Mouse (Mus musculus) liver, embryonic 18 days (tissue): Measurements from ENCODE around the gene Tns1. TPM values are rescaled to one million over a fixed set of nuclear protein-coding genes. Genes with fewer than 3 reads are reported as not detected.

Experiments
- polyA plus RNA-seq: library from polyadenylated mRNA; depleted of rRNA; stranded (reverse); fragments of >200 nt; gene quantifications from 2 replicates; pipeline ENCODE4 v1.2.3, GENCODE M21; 2012; rRNA removed

Tns1 gene
- polyA plus RNA-seq = 4.4 and 6.5 TPM in 2 replicates

DNA sequence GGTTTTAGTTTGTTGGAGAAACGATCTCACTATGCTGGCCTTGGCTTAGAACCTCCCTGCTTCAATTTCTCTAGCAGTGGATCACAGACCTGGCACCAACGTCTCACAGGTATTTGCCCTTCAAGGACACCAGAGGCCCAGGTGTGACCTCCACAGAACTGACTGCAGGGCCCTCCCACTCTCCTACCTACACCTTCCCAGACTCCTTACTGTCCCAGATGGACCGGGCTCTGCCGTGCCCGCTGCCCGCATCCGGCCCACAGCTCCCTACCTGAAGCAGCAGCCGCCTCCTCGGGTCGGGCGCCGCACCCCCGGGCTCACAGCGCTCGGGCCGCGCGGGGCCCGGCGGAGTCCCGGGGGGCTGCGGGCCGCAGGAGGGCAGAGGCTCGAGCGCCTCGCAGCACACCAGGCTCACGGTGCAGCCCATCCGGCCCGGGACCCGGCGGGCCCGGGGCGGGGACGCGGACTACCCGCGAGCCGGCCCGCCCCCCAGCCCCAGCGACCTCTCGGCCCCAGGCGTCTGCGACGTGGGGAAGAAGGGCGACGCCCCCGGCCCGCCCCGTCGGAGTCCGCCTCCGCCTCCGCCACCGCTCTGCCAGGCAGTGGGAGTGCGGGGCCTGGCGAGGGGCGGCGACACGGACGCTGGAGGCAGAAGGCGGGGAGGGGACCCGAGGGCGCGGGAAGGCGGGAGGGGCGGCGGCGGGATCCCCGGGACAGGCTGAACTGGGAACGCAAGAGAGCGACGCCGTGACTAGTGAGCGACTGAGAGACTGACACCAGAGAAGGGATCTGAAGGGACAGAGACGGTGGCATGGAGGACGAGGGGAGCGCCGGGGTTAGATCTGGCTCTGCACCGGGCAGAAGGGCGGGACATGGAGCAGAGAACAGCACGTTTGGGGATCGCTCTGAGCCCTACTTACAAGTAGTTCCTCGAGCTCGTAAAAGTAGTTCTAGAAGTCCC, at the start of gene Tns1:
Gene Tns1, minus strand, starts transcription at position 429 of the 961 bp plus-strand sequence.

DNA sequence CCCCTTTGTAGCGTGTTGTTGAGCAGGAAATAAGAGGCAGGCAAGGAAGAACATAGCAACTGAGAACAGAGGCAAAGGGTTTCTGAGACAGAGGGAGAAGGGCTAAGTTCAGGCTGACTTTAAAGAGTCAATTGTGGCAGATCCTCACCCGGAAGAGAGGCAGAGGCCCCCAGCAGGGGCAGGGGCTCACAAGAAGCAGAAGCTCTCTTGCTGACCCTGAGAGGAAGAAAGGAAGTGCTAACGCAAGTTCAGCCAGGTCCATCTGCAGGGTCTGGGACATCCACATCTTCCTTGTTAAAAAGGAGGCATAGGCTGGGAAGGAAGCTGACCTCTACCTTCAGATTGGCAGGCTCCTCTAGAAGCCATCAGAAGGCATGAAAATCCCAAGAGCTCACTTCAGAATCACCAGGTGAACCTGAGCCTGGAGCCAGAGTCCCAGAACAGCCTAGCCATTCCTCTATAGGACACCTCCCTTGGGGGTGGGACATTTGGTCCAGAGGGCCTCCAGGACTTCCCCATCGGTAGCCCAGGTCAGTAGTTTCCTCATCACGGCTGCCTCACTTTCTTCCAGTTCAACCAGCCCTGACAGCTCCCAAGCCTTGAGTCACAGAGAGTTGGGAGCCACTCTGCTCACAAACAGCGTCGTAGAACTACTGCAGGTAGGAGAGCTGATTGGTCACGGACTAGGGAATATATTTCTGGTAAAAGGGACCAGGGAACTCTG, 29.4 kb upstream of the Tns1 start, which contains the start of gene Cxcr2:
Gene Cxcr2, plus strand, starts transcription at position 529 of the 724 bp plus-strand sequence.

DNA sequence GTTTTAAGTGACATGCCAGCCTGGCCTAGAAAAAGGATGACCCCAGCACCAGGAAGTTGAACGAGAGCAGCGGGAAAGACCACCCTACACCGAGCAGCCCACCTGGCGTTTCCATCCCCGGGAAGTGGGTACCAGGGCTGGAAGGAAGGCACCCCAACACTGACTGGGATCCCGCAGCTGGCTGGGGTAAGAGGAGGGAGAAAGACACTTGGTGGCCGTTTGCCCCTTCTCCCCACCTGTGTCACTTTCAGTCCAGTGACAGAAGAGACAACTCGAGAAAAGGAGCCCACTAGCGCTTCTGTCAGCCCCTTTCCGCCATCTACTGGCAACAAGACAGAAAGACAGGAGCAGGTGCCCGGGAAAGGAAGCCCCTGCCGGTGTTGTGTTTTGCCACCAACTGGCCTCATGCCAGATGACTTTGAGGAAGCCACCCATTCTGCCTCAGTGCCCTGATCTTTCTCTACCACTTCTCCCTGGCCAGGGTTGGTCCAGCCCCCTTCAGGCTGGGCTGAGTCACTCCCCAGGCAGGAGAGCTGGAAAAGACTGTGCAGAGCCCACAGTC, 823 bp upstream of the Tns1 start, which contains the start of gene Rufy4:
Gene Rufy4, plus strand, starts transcription at position 551 of the 562 bp plus-strand sequence.

Other genes with a start within 250 kb of the Tns1 start
- 0.29 and 0.37 TPM in 2 replicates for gene Rufy4, start 1.1 kb upstream of the Tns1 start, polyA plus RNA-seq
- 5.6 and 6.4 TPM in 2 replicates for gene Cxcr2, start 29.5 kb upstream of the Tns1 start, polyA plus RNA-seq
- not detected in 2 replicates for gene Cxcr1, start 70.2 kb upstream of the Tns1 start, polyA plus RNA-seq
- gene Arpc2, start 111.6 kb upstream of the Tns1 start, polyA plus RNA-seq = 114 and 121 TPM in 2 replicates
- 0.32 and 0.37 TPM in 2 replicates for gene Gpbar1, start 154.1 kb upstream of the Tns1 start, polyA plus RNA-seq
- 69.0 and 74.8 TPM in 2 replicates for gene Aamp, start 160.3 kb upstream of the Tns1 start, polyA plus RNA-seq
- 23.2 and 24.3 TPM in 2 replicates for gene Pnkd, start 160.5 kb upstream of the Tns1 start, polyA plus RNA-seq
- gene Tmbim1, start 181.2 kb upstream of the Tns1 start, polyA plus RNA-seq = 15.5 and 21.6 TPM in 2 replicates
- gene Catip, start 237.7 kb upstream of the Tns1 start, polyA plus RNA-seq = 0.13 and 0.16 TPM in 2 replicates